Mouse (Mus musculus): ENCODE measurements around the gene Ak4. TPM values are rescaled to one million over a fixed set of nuclear protein-coding genes. Genes with fewer than 3 reads are reported as not detected.

Gene Ak4
- total and polyA plus RNA-seq, 2 experiments, result 14.7 to 58.7 TPM

DNA sequence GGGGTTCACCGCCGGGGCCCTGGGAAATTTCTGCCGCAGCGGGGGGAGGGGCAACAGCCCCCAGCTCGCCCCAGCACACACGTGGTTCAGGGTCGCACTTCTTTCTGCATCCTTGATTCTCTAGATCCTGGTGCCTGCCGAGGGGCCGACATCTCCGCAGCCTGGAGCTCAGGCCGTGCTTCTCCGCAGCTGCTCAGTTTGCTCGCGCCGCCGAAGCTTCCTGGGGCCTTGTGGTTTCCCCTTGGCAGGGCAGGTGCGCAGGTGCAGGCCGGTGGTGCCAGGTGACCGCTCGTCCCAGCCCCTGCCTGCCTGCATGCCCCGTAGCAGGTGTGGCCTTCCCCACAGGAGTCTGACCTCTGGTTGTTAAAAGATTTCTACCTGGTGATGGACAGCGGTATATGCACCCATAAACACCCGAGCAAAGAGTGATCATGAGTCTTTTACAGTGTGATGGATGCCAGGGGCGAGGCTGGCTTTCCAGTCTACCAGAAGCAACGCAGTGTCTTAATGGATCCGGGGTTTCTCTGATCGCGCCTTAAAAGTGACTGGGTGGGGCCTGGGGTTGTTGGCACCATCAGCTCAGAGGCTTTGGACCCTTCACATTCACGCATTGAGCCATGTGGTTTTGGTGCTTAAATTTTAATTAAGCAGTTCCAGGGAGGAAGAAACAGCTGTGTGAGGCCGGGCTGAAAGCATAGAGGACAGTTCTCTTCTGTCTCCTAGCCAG, 89.9 kb downstream of the Ak4 start:
- Histone ChIP-seq H3K36me3 (ENCODE audit: control insufficient read depth, insufficient read depth, low read length) (no peaks in the 10 kb centered on the region), H3K4me1 (ENCODE audit: control insufficient read depth, insufficient read depth, low read length) (peaks cover 3% of the 10 kb centered on the region; the same call in 1 of the 2 replicates), H3K27me3 (ENCODE audit: control insufficient read depth, insufficient read depth, low read length) (peaks cover 5% of the 10 kb centered on the region), H3K9ac (ENCODE audit: low read depth, low read length) (no peak overlapping the region), H3K27ac (replicated peaks; ENCODE audit: insufficient read depth, low read depth, low read length) (no peak overlapping the region), H3K4me3 (ENCODE audit: insufficient read depth, low read depth, low read length) (peak overlapping the region; percentile 17; the same call in 1 of the 2 replicates), H3K79me2 (ENCODE audit: control insufficient read depth, insufficient read depth, low read length) (no peaks in the 10 kb centered on the region)
- TF ChIP-seq POLR2A (IDR thresholded peaks at IDR 0.05; ENCODE audit: extremely low read depth, insufficient read depth, low read length) (no peak), CTCF (IDR thresholded peaks at IDR 0.05; ENCODE audit: low read depth, low read length) (no peak)
- 21% methylated on average over 30 of the region's 30 CpGs for WGBS
- no peak for DNase-seq (ENCODE audit: extremely low read depth, low read depth, low spot score)

DNA sequence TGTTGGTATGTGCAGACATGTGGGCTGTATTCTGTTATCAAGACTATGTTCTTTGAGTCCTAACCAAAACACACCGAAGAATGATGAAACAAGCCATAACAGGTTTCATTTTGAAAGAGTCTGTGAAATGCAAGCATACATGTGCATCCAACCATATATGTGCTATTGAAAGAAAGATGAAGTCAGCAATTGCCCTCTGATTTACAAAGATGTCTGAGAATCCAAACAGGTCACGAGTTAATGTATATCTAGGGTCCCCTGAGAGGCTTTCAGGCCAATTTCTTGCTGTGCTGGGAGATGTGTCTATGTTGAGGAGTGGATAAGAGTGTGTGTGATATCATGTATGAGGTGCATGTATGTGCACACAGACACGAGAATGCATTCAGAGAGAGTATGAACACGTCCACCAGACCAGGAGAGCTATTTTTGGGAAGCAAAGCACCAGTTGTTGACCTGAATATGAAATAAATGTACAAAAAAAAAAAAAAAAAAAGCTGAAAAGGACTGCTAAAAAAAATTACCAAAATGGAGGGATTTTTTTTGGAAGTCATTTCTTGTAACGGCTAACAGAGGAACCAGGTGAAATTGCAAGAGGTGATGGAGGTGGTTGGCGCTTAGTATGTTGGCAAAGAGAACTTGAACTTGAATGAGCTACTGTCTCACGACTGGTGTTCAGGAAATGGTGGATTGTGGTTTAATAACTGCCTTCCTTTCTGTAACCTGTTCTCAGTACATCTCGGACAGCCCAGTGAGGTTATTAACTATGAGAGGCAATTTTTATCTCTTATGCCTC, 91.2 kb downstream of the Ak4 start:
- WGBS, result 86% methylated on average over 8 of the region's 8 CpGs

DNA sequence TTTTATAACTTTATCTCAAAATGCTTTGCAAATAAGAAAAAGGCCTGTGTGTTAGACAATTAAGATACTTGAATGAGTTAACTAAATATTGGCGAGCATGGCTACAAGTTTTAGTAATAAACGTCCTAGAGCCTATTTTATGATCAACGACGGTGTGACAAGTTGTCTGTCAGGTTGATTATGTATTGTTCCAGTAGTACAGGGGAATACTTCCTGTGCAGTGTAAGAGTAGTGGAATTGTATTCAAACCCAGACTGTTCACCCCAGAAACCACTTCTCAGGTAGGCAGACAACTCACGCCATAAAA, 91.8 kb downstream of the Ak4 start:
- Histone ChIP-seq H3K4me1 (ENCODE audit: control insufficient read depth, insufficient read depth, low read length) (peaks cover 3% of the 10 kb centered on the region; the same call in 1 of the 2 replicates), H3K27ac (replicated peaks; ENCODE audit: insufficient read depth, low read depth, low read length) (no peak overlapping the region), H3K79me2 (ENCODE audit: control insufficient read depth, insufficient read depth, low read length) (no peaks in the 10 kb centered on the region), H3K36me3 (ENCODE audit: control insufficient read depth, insufficient read depth, low read length) (no peaks in the 10 kb centered on the region), H3K4me3 (ENCODE audit: insufficient read depth, low read depth, low read length) (no peak overlapping the region), H3K27me3 (ENCODE audit: control insufficient read depth, insufficient read depth, low read length) (peaks cover 5% of the 10 kb centered on the region), H3K9ac (ENCODE audit: low read depth, low read length) (no peak overlapping the region)
- TF ChIP-seq CTCF (IDR thresholded peaks at IDR 0.05; ENCODE audit: low read depth, low read length) (no peak), POLR2A (IDR thresholded peaks at IDR 0.05; ENCODE audit: extremely low read depth, insufficient read depth, low read length) (no peak)
- DNase-seq (ENCODE audit: extremely low read depth, low read depth, low spot score), result no peak
- 82% methylated on average over 5 of the region's 5 CpGs for WGBS

More for the DNA sequence above, 91.2 kb downstream of the Ak4 start:
- no peak for TF ChIP-seq CTCF (IDR thresholded peaks at IDR 0.05; ENCODE audit: low read depth, low read length)
- no peak for TF ChIP-seq POLR2A (IDR thresholded peaks at IDR 0.05; ENCODE audit: extremely low read depth, insufficient read depth, low read length)
- no peak for DNase-seq (ENCODE audit: extremely low read depth, low read depth, low spot score)
- Histone ChIP-seq H3K9ac (ENCODE audit: low read depth, low read length) (no peak overlapping the region), H3K79me2 (ENCODE audit: control insufficient read depth, insufficient read depth, low read length) (no peaks in the 10 kb centered on the region), H3K27ac (replicated peaks; ENCODE audit: insufficient read depth, low read depth, low read length) (no peak overlapping the region), H3K36me3 (ENCODE audit: control insufficient read depth, insufficient read depth, low read length) (no peaks in the 10 kb centered on the region), H3K27me3 (ENCODE audit: control insufficient read depth, insufficient read depth, low read length) (peaks cover 5% of the 10 kb centered on the region), H3K4me3 (ENCODE audit: insufficient read depth, low read depth, low read length) (no peak overlapping the region), H3K4me1 (ENCODE audit: control insufficient read depth, insufficient read depth, low read length) (peaks cover 3% of the 10 kb centered on the region; the same call in 1 of the 2 replicates)

DNA sequence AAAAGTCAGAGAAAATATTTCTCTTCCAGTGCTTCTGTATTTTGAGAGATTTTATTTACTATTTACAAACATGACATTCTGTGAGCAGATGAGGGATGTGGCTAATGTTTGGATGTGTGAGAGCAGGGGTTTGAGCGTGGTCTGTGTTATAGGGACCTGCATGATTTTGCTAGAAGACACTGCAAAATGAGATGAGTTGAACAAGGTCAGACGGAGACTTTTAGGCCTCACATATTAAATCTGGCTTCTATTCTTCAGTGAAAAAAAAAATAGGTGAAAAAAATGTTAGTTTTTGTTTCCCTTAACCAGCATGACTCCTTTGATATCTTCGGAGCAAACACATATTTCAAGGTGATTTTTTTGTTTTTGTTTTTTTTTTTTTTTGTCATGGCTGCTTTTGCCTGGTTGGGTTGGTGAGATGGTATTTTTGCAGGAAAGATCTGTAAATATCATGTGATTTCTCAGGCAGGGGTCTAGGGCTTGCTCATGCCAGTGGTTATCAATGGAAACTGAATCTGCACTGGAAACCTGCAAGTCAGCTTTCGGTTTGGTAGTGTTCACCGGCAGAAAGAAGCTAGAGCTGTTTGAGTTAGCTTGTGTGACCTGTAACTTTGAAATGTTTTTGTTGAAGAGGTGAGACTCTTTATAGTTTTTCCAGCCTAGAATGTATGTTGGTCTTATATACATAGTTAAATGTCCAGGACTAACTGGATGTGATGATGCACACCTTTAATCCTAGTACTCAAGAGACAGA, 92.9 kb downstream of the Ak4 start:
- no peak overlapping the region for H3K4me3 ChIP-seq (ENCODE audit: insufficient read depth, low read depth, low read length)
- no peak for TF ChIP-seq POLR2A (IDR thresholded peaks at IDR 0.05; ENCODE audit: extremely low read depth, insufficient read depth, low read length)
- no peak for TF ChIP-seq CTCF (IDR thresholded peaks at IDR 0.05; ENCODE audit: low read depth, low read length)
- peaks cover 5% of the 10 kb centered on the region for H3K27me3 ChIP-seq (ENCODE audit: control insufficient read depth, insufficient read depth, low read length)
- no peaks in the 10 kb centered on the region for H3K79me2 ChIP-seq (ENCODE audit: control insufficient read depth, insufficient read depth, low read length)
- H3K4me1 ChIP-seq (ENCODE audit: control insufficient read depth, insufficient read depth, low read length), result peaks cover 3% of the 10 kb centered on the region; the same call in 1 of the 2 replicates
- H3K36me3 ChIP-seq (ENCODE audit: control insufficient read depth, insufficient read depth, low read length), result no peaks in the 10 kb centered on the region
- 90% methylated on average over 5 of the region's 5 CpGs for WGBS
- no peak for DNase-seq (ENCODE audit: extremely low read depth, low read depth, low spot score)
- no peak overlapping the region for H3K27ac ChIP-seq (replicated peaks; ENCODE audit: insufficient read depth, low read depth, low read length)
- no peak overlapping the region for H3K9ac ChIP-seq (ENCODE audit: low read depth, low read length)

DNA sequence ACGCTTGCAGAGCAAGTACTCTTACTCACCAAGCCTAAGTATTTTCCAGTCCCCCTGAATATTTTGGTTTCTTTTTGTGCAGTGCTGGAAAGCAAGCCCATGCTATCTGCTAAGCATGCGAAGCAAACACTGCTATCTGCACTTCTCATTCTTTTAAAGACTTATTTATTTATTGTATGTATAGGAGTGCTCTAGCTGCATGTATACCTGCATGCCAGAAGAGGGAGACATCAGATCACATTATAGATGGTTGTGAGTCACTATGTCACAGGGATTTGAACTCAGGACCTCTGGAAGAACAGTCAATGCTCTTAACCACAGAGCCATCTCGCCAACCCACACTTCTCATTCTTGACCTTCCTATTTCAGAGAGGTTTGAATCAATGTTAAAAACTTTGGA, 94.2 kb downstream of the Ak4 start:
- Histone ChIP-seq H3K79me2 (ENCODE audit: control insufficient read depth, insufficient read depth, low read length) (no peaks in the 10 kb centered on the region), H3K36me3 (ENCODE audit: control insufficient read depth, insufficient read depth, low read length) (no peaks in the 10 kb centered on the region), H3K27me3 (ENCODE audit: control insufficient read depth, insufficient read depth, low read length) (peaks cover 5% of the 10 kb centered on the region), H3K4me1 (ENCODE audit: control insufficient read depth, insufficient read depth, low read length) (no peaks in the 10 kb centered on the region; the same call in 1 of the 2 replicates), H3K9ac (ENCODE audit: low read depth, low read length) (no peak overlapping the region), H3K27ac (replicated peaks; ENCODE audit: insufficient read depth, low read depth, low read length) (no peak overlapping the region), H3K4me3 (ENCODE audit: insufficient read depth, low read depth, low read length) (no peak overlapping the region)
- TF ChIP-seq CTCF (IDR thresholded peaks at IDR 0.05; ENCODE audit: low read depth, low read length), result no peak
- TF ChIP-seq POLR2A (IDR thresholded peaks at IDR 0.05; ENCODE audit: extremely low read depth, insufficient read depth, low read length), result no peak
- WGBS, result 90% methylated on average over 3 of the region's 3 CpGs
- no peak for DNase-seq (ENCODE audit: extremely low read depth, low read depth, low spot score)
